Mouse (Mus musculus) midbrain, embryonic 15.5 days (tissue): ENCODE data around the gene Acnat2. TPM values are rescaled to one million over a fixed set of nuclear protein-coding genes. Genes with fewer than 3 reads are reported as not detected.
"Not testable (repeated sequence)": the region's sequence is repeated elsewhere in the genome, so short reads cannot be mapped to it uniquely, and the experiment has no call there.

Experiments used
- ATAC-seq: fragments of 200-750 bp; cut with Nextera tagmentation; replicated peaks from 2 replicates; pipeline ENCODE4 v1.8.0; 2017; ENCODE audit warnings: moderate TSS enrichment
- H3K27ac ChIP-seq: fragments of 300-500 bp; sonication (generic); 2 replicates; pipeline ENCODE4 v1.5.1; 2015; ENCODE audit warnings: mild to moderate bottlenecking, inconsistent platforms
- H3K27me3 ChIP-seq: fragments of 300-500 bp; sonication (generic); replicated peaks from 2 replicates; pipeline ENCODE4 v1.6.1; 2015; ENCODE audit warnings: inconsistent platforms
- H3K36me3 ChIP-seq: fragments of 300-500 bp; sonication (generic); replicated peaks from 2 replicates; pipeline ENCODE4 v1.6.1; 2015; ENCODE audit warnings: inconsistent platforms
- H3K4me1 ChIP-seq: fragments of 300-500 bp; sonication (generic); 2 replicates; pipeline ENCODE4 v1.6.1; 2015; ENCODE audit warnings: inconsistent platforms
- H3K4me2 ChIP-seq: fragments of 300-500 bp; sonication (generic); 2 replicates; pipeline ENCODE4 v1.6.1; 2015; ENCODE audit warnings: inconsistent platforms, mild to moderate bottlenecking, moderate library complexity
- H3K4me3 ChIP-seq: fragments of 300-500 bp; sonication (generic); 2 replicates; pipeline ENCODE4 v1.5.1; 2015; ENCODE audit warnings: mild to moderate bottlenecking, inconsistent platforms
- H3K9ac ChIP-seq: fragments of 300-500 bp; sonication (generic); 2 replicates; pipeline ENCODE4 v1.6.1; 2015; ENCODE audit warnings: mild to moderate bottlenecking, inconsistent platforms
- H3K9me3 ChIP-seq: fragments of 300-500 bp; sonication (generic); 2 replicates; pipeline ENCODE4 v1.6.1; 2016; ENCODE audit warnings: inconsistent platforms
- WGBS: fragments of 180-500 bp; shearing (Covaris S2); methylation state at CpG from one replicate; pipeline ENCODE4 v1.1.7; 2015; ENCODE audit warnings: mixed read lengths; 5-methylcytosine and 5-hydroxymethylcytosine counted together
- polyA plus RNA-seq: library from polyadenylated mRNA; unstranded; fragments of >200 nt; fragmentation: Nextera tagmentation; extraction: Ambion mirVana; gene quantifications from 2 replicates; pipeline ENCODE4 v1.2.1, GENCODE M21; 2015

Acnat2 gene
- polyA plus RNA-seq, 1 experiment from 2014 or later = not detected

DNA sequence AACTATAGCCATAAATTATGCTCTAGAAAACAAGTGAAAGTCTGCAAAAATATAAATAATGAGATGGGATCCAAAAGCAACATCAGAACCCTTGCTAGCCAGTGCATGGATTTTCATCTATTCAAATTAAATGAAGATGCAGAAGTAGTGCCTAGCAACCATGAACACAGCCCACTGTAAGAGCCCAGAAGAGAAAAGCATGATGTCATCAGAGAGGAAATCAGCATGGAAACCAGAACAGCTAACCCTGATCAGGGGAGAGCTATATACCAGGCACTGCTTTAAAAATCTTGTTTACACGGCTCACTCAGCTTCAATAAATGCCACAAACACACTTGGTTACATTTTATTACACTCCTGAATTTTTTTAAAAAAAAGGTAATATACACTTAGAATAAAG lies 60.0 kb downstream of the Acnat2 start:
- not testable (repeated sequence) for H3K9me3 ChIP-seq, ATAC-seq

DNA sequence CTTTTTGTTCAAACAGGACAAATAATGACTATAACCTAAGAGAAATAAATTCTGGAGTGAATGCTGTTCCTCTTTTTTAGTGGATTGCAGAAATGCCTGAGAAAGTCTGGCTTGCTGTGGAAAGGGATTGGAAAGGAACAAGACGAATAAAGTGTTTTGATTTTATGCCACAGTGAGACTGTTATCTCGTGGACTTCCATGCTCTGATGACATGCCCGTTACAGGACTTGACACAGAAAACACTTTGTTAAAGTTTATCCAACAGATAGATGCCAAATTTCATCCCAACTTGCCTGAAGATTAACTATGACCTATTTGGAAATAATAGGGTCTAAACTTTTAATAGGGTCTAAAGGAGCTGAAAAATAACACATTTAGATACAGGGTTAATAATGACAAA lies 67.9 kb downstream of the Acnat2 start:
- H3K4me1 ChIP-seq, H3K9ac ChIP-seq, H3K9me3 ChIP-seq, ATAC-seq, H3K36me3 ChIP-seq, H3K27me3 ChIP-seq, H3K4me2 ChIP-seq, H3K27ac ChIP-seq, H3K4me3 ChIP-seq: not testable (repeated sequence)
- 81% methylated on average over 3 of the region's 3 CpGs for WGBS

More for the DNA sequence above, 60.0 kb downstream of the Acnat2 start:
- 66% methylated on average over 1 of the region's 1 CpGs for WGBS
- H3K27ac ChIP-seq, H3K27me3 ChIP-seq, H3K4me2 ChIP-seq, H3K36me3 ChIP-seq, H3K4me3 ChIP-seq, H3K4me1 ChIP-seq, H3K9ac ChIP-seq: not testable (repeated sequence)

DNA sequence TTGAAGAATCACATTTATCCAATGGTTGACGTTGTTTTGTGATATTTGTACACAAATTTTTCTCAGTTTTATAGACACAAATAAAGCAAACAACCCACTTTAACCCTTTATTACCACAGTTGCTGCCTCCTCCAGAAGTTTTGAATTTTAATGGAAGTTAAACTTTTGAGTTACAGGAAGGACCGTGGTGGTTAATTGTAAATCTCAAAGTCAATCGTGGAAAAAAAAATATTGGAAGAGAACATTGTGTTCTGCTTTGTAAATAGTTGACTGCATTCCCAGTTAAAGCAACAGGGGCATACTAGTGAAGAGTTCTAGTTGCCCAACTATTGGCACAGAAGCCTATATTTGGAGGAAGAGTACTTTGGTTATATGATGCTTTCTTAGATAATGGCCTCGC lies 70.0 kb downstream of the Acnat2 start:
- H3K9me3 ChIP-seq, ATAC-seq, H3K4me2 ChIP-seq, H3K27me3 ChIP-seq, H3K9ac ChIP-seq, H3K4me3 ChIP-seq, H3K36me3 ChIP-seq, H3K4me1 ChIP-seq, H3K27ac ChIP-seq: not testable (repeated sequence)
- WGBS = 91% methylated on average over 3 of the region's 4 CpGs

Other genes starting within 250 kb of the Acnat2 start
- not detected in 2 replicates for gene Acnat1, start 65.8 kb upstream of the Acnat2 start, polyA plus RNA-seq
- gene Baat, start 98.4 kb upstream of the Acnat2 start, polyA plus RNA-seq = not detected in 2 replicates
- 70.6 and 77.5 TPM in 2 replicates for gene Mrpl50, start 112.9 kb upstream of the Acnat2 start, polyA plus RNA-seq
- gene Zfp189, start 113.0 kb upstream of the Acnat2 start, polyA plus RNA-seq = 12.6 and 12.8 TPM in 2 replicates
- 0.25 and 0.77 TPM in 2 replicates for gene Aldob, start 141.4 kb upstream of the Acnat2 start, polyA plus RNA-seq
- 107 and 108 TPM in 2 replicates for gene Tmem246, start 189.7 kb upstream of the Acnat2 start, polyA plus RNA-seq
- 53.3 and 57.4 TPM in 2 replicates for gene Rnf20, start 223.9 kb upstream of the Acnat2 start, polyA plus RNA-seq